Mouse (Mus musculus) olfactory bulb, adult 2 months (tissue): ENCODE data around the gene Nrip3. TPM values are rescaled to one million over a fixed set of nuclear protein-coding genes. Genes with fewer than 3 reads are reported as not detected.

ENCODE experiments used
- H3K27ac ChIP-seq: fragments of 200-500 bp; 2 replicates; pipeline ENCODE4 v1.5.1; 2012; ENCODE audit warnings: low read depth, low read length; ENCODE audit not compliant: insufficient read depth
- H3K4me1 ChIP-seq: fragments of 200-500 bp; 2 replicates; pipeline ENCODE4 v1.6.1; 2012; ENCODE audit warnings: low read length; ENCODE audit not compliant: control insufficient read depth, insufficient read depth
- H3K4me3 ChIP-seq: fragments of 200-500 bp; 2 replicates; pipeline ENCODE4 v1.5.1; 2012; ENCODE audit warnings: mild to moderate bottlenecking, low read depth, low read length, moderate library complexity; ENCODE audit not compliant: insufficient read depth
- CTCF ChIP-seq: fragments of 200-500 bp; IDR thresholded peaks from 2 replicates; pipeline ENCODE4 v1.5.1; 2012; ENCODE audit warnings: low read depth, mild to moderate bottlenecking, low read length, moderate library complexity; ENCODE audit not compliant: insufficient read depth
- POLR2A ChIP-seq: fragments of 200-500 bp; IDR thresholded peaks from 2 replicates; pipeline ENCODE4 v1.6.1; 2012; ENCODE audit warnings: mild to moderate bottlenecking, low read depth, low read length, moderate library complexity; ENCODE audit not compliant: insufficient read depth
- WGBS: fragments of 180-500 bp; shearing (Covaris S2); methylation state at CpG from one replicate; pipeline ENCODE4 v1.1.7; 2018; 5-methylcytosine and 5-hydroxymethylcytosine counted together
- polyA plus RNA-seq: library from polyadenylated mRNA; stranded (reverse); fragments of >200 nt; gene quantifications from 2 replicates; pipeline ENCODE4 v1.2.4, GENCODE M21; 2012; ENCODE audit warnings: low replicate concordance; ENCODE audit not compliant: missing spikeins, insufficient read depth, insufficient read length

Nrip3 gene
- polyA plus RNA-seq, 1 experiment = 285 TPM

- H3K4me1 ChIP-seq = peaks cover 6% of the 10 kb centered on the region; the same call in 1 of the 2 replicates
- 3% methylated on average over 13 of the region's 13 CpGs for WGBS
- TF ChIP-seq POLR2A (no peak), CTCF (no peak)
- 0 out of 2 replicates have a peak overlapping the region, but pooled peaks have one; percentile 18 for H3K27ac ChIP-seq
- peak overlapping the region; percentile 93 for H3K4me3 ChIP-seq
Measured at GRCm38 (mm10) chr7:109751427-109752007, 30.3 kb downstream of the Nrip3 start.

DNA sequence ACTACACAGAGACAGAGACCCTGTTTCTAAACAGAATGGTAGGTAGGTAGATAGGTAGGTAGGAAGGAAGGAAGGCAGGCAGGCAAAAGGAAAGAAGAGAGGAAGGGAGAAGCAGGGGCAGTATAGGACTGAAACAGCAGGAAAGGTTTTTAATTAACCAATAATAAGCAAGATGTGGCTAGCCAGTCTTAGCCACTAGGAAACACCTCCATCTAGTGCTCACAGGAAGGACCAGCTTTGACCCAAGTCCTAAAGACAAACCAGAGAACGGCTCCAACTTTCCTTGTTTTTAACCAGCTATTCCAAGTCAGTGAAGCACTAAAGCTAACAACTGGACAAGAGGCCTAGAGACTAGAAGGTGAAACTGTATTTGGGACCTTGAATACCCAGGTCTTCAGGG is 34.1 kb downstream of the Nrip3 start:
- Histone ChIP-seq H3K4me3 (no peak overlapping the region), H3K27ac (no peak overlapping the region), H3K4me1 (peaks cover 6% of the 10 kb centered on the region; the same call in 1 of the 2 replicates)
- 53% methylated on average over 1 of the region's 1 CpGs for WGBS
- no peak for TF ChIP-seq POLR2A

GRCm38 (mm10) chr7:109741703-109742102 is 40.1 kb downstream of the Nrip3 start:
- 88% methylated on average over 4 of the region's 4 CpGs for WGBS
- TF ChIP-seq POLR2A = no peak
- TF ChIP-seq CTCF = no peak

DNA sequence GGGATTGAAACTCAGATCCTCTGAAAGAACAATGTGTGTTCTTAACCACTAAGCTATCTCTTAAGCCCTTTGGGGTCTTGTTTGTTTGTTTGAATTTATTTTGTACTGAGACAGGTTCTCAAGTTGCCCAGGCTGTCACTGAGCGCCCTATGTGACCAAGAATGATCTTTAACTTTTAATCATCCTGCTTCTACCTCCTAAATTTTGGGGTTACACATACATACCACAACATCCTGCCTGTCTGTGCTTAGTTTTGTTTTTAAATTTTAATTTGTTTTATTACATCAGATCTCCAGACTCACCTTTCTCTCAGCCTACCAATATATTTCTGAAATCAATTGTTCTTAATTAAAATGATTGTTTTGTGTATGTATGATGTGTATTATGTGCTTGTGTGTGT is 40.8 kb downstream of the Nrip3 start:
- Histone ChIP-seq H3K4me3 (no peak overlapping the region), H3K4me1 (no peaks in the 10 kb centered on the region), H3K27ac (no peak overlapping the region)
- 100% methylated on average over 1 of the region's 1 CpGs for WGBS
- no peak for TF ChIP-seq POLR2A
- TF ChIP-seq CTCF = no peak

More at GRCm38 (mm10) chr7:109741703-109742102, 40.1 kb downstream of the Nrip3 start:
- H3K27ac ChIP-seq = no peak overlapping the region
- no peaks in the 10 kb centered on the region for H3K4me1 ChIP-seq
- H3K4me3 ChIP-seq = no peak overlapping the region

DNA sequence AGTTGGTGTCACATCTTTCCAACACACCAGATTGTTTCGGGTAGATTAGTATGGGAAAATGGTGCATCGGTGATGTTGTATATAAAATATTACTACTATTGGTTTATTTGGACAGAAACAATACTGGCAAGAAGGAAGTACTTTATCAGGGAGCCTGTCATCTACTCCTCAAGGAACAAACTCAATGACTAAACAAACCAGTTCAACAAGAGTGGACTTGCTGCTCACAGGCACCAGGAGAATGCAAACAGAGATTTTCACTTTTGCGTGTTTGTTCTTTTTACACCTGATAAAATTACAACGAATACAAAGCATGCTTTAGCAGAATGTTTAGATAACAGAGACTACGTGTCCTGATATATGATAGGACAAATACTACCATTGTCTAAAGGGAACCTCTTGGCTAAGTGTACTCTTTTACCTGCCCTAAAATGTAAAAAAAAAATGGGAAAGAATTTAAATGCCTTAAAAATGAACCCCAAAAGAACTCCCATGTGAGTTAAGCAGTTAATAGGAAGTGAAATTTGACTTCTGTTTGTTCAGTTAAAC is 41.9 kb downstream of the Nrip3 start:
- Histone ChIP-seq H3K4me3 (no peak overlapping the region), H3K27ac (no peak overlapping the region), H3K4me1 (no peaks in the 10 kb centered on the region)
- TF ChIP-seq POLR2A = no peak
- no peak for TF ChIP-seq CTCF
- WGBS = 91% methylated on average over 5 of the region's 5 CpGs

GRCm38 (mm10) chr7:109734806-109735205 is 47.0 kb downstream of the Nrip3 start:
- Histone ChIP-seq H3K4me1 (no peaks in the 10 kb centered on the region), H3K27ac (no peak overlapping the region), H3K4me3 (no peak overlapping the region)
- TF ChIP-seq CTCF (no peak), POLR2A (no peak)
- 91% methylated on average over 4 of the region's 4 CpGs for WGBS

GRCm38 (mm10) chr7:109731626-109732025 is 50.2 kb downstream of the Nrip3 start, which contains the start of gene Ascl3:
Gene Ascl3, minus strand, starts transcription at chr7:109731726.
- 95% methylated on average over 5 of the region's 5 CpGs for whole genome bisulfite sequencing
- TF ChIP-seq POLR2A (no peak), CTCF (no peak)
- Histone ChIP-seq H3K4me3 (no peak within 1 kb of the TSS), H3K4me1 (peaks cover 3% of the 10 kb centered on the region; the same call in 1 of the 2 replicates), H3K27ac (no peak within 1 kb of the TSS)

DNA sequence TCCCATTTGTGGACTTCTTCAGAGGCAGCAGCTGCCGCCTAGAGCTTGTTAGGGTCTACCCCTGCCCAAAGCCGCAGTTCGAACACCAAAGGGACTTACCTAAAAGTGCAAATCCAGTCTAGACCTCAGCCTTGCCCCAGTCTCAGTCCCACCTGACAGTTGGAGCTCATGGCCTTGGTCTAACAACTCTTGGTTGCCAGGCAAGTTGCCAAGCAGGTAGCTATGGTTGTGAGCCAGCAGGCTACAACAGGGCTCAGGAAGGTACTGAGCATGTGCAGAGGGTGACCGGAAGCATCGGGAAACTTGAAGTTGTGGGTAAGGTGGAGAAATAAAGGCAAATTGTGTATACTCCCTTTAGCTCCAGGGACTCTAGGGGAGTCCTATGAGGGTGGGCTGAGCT is 58.1 kb downstream of the Nrip3 start, which contains the start of gene BC051019:
TSS of gene BC051019 (minus strand) at position 154 of the 400 bp plus-strand sequence.
- Histone ChIP-seq H3K4me3 (no peak within 1 kb of the TSS), H3K27ac (no peak within 1 kb of the TSS), H3K4me1 (peaks cover 1% of the 10 kb centered on the region; the same call in 1 of the 2 replicates)
- TF ChIP-seq POLR2A = no peak
- TF ChIP-seq CTCF = no peak
- WGBS = 96% methylated on average over 5 of the region's 5 CpGs

DNA sequence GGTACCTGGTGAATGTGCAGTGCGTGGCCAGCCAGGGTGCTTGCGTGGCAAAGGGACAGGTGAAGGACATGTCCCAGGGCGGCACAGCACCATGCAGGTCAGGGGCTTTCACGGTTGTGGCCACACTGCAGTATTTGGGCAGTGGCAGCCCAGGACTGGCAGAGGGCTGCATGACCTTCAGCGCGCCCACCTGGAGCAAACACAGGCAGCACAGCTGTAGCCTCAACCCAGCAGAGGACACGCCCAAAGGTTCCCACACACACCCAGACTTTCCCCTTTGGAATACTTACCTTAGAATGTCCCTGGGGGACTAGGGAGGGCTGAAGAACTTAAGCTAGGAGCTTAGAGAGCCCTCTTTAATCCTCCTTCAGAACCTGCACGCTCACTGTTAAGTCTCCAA is 58.7 kb downstream of the Nrip3 start:
- Histone ChIP-seq H3K4me1 (no peaks in the 10 kb centered on the region), H3K27ac (no peak overlapping the region), H3K4me3 (no peak overlapping the region)
- no peak for TF ChIP-seq CTCF
- TF ChIP-seq POLR2A = no peak
- 96% methylated on average over 8 of the region's 8 CpGs for WGBS
